ENCODE assay signal across 25 mouse cellular contexts in the genomic region with DNA sequence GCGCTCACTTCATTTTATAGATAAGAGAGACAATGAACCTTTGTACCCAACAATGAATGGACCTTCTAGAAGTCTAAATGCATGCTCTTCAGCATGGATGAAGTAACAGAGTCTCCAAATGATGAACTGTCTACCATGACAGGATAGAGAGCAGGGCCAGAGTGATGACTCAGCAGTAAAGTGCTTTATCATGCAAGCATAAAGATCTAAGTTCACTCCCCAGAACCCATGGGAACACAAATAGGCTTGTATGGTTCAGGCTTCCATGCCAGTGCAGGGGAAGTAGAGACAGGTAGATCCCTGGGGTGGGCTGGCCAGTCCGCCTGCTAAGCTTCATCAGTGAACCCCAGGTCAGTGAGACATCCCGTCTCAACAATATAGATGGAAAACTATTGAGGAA.
"Had no signal": no experiment of that assay in that cellular context is flagged by ENCODE, and none has a peak within 500 bp of the region (broad histone marks: within the 10 kb centered on the region; RNA-seq: fewer than 3 reads in every experiment).

No protein-coding gene starts in this region.

- H3K9ac ChIP-seq: embryonic facial prominence, embryonic 12.5 days; embryonic facial prominence, embryonic 13.5 days; embryonic facial prominence, embryonic 15.5 days; forebrain, embryonic 12.5 days; forebrain, embryonic 13.5 days; forebrain, embryonic 15.5 days; forebrain, postnatal 0 days had no signal

- H3K4me3 ChIP-seq: embryonic facial prominence, embryonic 10.5 days; embryonic facial prominence, embryonic 12.5 days; embryonic facial prominence, embryonic 13.5 days; embryonic facial prominence, embryonic 15.5 days; erythroblast, embryonic 14.5 days; forebrain, embryonic 10.5 days; forebrain, embryonic 12.5 days; forebrain, embryonic 13.5 days; forebrain, embryonic 15.5 days; gastrocnemius, adult 2 months; heart, adult 2 months; heart, embryonic 10.5 days had no signal

- DNase-seq: cerebellum, adult 9-10 months; cerebellum, adult 9-11 months; cerebellum, postnatal 10 days; cerebellum, postnatal 14 days; cerebellum, postnatal 25 days; cerebellum, postnatal 36 days; embryo, embryonic 11 days; forebrain, postnatal 0 days; gastrocnemius, adult 2 months; gastrocnemius, postnatal 10 days; gastrocnemius, postnatal 14 days; gastrocnemius, postnatal 25 days; gastrocnemius, postnatal 36 days; heart, adult 18-20 months; heart, adult 2 months had no signal

- H3K4me1 ChIP-seq: forebrain, embryonic 10.5 days; forebrain, embryonic 12.5 days had no signal

- H3K27ac ChIP-seq: embryonic facial prominence, embryonic 10.5 days; embryonic facial prominence, embryonic 12.5 days; embryonic facial prominence, embryonic 13.5 days; embryonic facial prominence, embryonic 15.5 days; forebrain, embryonic 10.5 days; forebrain, embryonic 12.5 days; forebrain, embryonic 13.5 days; forebrain, embryonic 15.5 days; gastrocnemius, adult 2 months; heart, adult 2 months; heart, embryonic 10.5 days had no signal

- H3K36me3 ChIP-seq: embryonic facial prominence, embryonic 10.5 days; embryonic facial prominence, embryonic 12.5 days; embryonic facial prominence, embryonic 15.5 days; forebrain, embryonic 10.5 days; forebrain, embryonic 12.5 days; forebrain, embryonic 15.5 days had no signal

- H3K9me3 ChIP-seq: embryonic facial prominence, embryonic 10.5 days; embryonic facial prominence, embryonic 12.5 days; embryonic facial prominence, embryonic 13.5 days; embryonic facial prominence, embryonic 15.5 days; forebrain, embryonic 10.5 days; forebrain, embryonic 12.5 days; forebrain, embryonic 13.5 days; forebrain, embryonic 15.5 days; heart, embryonic 10.5 days had no signal
